Mouse (Mus musculus): ENCODE measurements around the gene Spink4. TPM values are rescaled to one million over a fixed set of nuclear protein-coding genes. Genes with fewer than 3 reads are reported as not detected.

Spink4 gene
- total RNA-seq, 1 experiment, result not detected

DNA sequence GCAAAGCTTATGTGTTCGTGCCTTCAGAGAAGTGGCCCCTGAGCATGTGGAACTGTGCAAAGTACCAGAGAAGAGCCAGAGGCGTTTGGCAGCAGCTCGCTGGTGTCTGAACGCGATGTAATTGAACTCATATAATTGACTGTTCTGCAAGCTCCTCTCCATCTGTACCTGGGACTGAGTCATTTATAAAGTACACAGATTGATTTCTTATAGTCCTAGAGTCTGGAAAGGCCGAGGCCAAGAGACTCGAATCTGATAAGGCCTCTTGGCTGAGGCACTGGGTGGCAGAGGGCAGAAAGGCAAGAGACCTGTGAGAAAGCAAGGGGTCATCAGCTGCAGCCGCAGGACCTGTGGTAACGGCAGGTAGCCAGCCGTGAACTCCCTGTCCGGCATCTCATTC, 31.0 kb upstream of the Spink4 start:
- peaks cover 1 to 3% of the 10 kb centered on the region in 2 experiments; a peak in 1 of 4 replicates for H3K4me1 ChIP-seq (ENCODE audit: control insufficient read depth in 2 of 2, insufficient read depth in 2 of 2, low read length in 2 of 2, poor library complexity in 1 of 2)
- no peak overlapping the region for H3K4me3 ChIP-seq (ENCODE audit: insufficient read depth in 1 of 2, low read depth in 1 of 2, low read length in 2 of 2, poor library complexity in 1 of 2, severe bottlenecking in 1 of 2)
- no peak overlapping the region for H3K27ac ChIP-seq (ENCODE audit: insufficient read depth, low read depth, low read length, poor library complexity, severe bottlenecking)
- H3K9me3 ChIP-seq (ENCODE audit: control insufficient read depth, insufficient read depth, low read depth, low read length), result no peaks in the 10 kb centered on the region
- no peaks in the 10 kb centered on the region for H3K36me3 ChIP-seq (ENCODE audit: control insufficient read depth, insufficient read depth, low read length, poor library complexity, severe bottlenecking)
- DNase-seq (ENCODE audit: low read depth, low spot score), result no peak
- no peak overlapping the region for H3K9ac ChIP-seq (ENCODE audit: insufficient read depth, low read depth, low read length, poor library complexity, severe bottlenecking)
- in situ Hi-C loops (cut with MboI; ENCODE audit: low sequenced_read_pairs in 2 of 2, unreplicated experiment in 2 of 2), result no loop called here
- TF ChIP-seq CHD2 (IDR thresholded peaks at IDR 0.05; ENCODE audit: low read depth, low read length), result no peak
- TF ChIP-seq MAFK (IDR thresholded peaks at IDR 0.05; ENCODE audit: insufficient read depth, low read depth, low read length), result no peak
- no peak for TF ChIP-seq HCFC1 (IDR thresholded peaks at IDR 0.05; ENCODE audit: borderline replicate concordance, insufficient read depth, low read length)
- no peak for TF ChIP-seq ZNF384 (IDR thresholded peaks at IDR 0.05; ENCODE audit: low read depth, low read length)
- TF ChIP-seq ZC3H11A (IDR thresholded peaks at IDR 0.05; ENCODE audit: borderline replicate concordance, low read depth, low read length), result no peak

DNA sequence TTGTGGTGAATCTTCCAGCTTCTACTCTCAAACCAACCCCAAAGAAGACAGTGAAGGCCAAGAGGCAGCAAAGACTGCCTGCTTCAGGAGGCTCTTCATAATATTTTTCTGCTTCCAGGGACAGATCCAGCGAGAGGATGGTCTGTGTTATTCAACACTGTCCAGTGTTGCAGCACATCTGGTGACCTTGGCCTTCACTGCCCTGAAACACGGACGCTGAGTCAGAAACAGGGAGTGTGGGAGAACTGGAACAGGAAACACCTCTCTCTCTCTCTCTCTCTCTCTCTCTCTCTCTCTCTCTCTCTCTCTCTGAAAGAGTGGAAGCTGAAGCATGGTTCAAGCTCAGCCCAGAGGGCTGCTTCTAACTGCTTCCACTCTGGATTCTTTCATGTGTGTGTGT, 30.6 kb upstream of the Spink4 start:
- H3K36me3 ChIP-seq (ENCODE audit: control insufficient read depth, insufficient read depth, low read length, poor library complexity, severe bottlenecking), result no peaks in the 10 kb centered on the region
- no peak for DNase-seq (ENCODE audit: low read depth, low spot score)
- in situ Hi-C loops (cut with MboI; ENCODE audit: low sequenced_read_pairs in 2 of 2, unreplicated experiment in 2 of 2), result no loop called here
- H3K4me1 ChIP-seq (ENCODE audit: control insufficient read depth in 2 of 2, insufficient read depth in 2 of 2, low read length in 2 of 2, poor library complexity in 1 of 2), result peaks cover 1 to 3% of the 10 kb centered on the region in 2 experiments; a peak in 1 of 4 replicates
- no peak overlapping the region for H3K4me3 ChIP-seq (ENCODE audit: insufficient read depth in 1 of 2, low read depth in 1 of 2, low read length in 2 of 2, poor library complexity in 1 of 2, severe bottlenecking in 1 of 2)
- no peak overlapping the region for H3K9ac ChIP-seq (ENCODE audit: insufficient read depth, low read depth, low read length, poor library complexity, severe bottlenecking)
- no peak for TF ChIP-seq MAFK (IDR thresholded peaks at IDR 0.05; ENCODE audit: insufficient read depth, low read depth, low read length)
- TF ChIP-seq CHD2 (IDR thresholded peaks at IDR 0.05; ENCODE audit: low read depth, low read length), result no peak
- no peak for TF ChIP-seq ZNF384 (IDR thresholded peaks at IDR 0.05; ENCODE audit: low read depth, low read length)
- no peak for TF ChIP-seq HCFC1 (IDR thresholded peaks at IDR 0.05; ENCODE audit: borderline replicate concordance, insufficient read depth, low read length)
- no peak for TF ChIP-seq ZC3H11A (IDR thresholded peaks at IDR 0.05; ENCODE audit: borderline replicate concordance, low read depth, low read length)
- no peak overlapping the region for H3K27ac ChIP-seq (ENCODE audit: insufficient read depth, low read depth, low read length, poor library complexity, severe bottlenecking)
- H3K9me3 ChIP-seq (ENCODE audit: control insufficient read depth, insufficient read depth, low read depth, low read length), result no peaks in the 10 kb centered on the region

DNA sequence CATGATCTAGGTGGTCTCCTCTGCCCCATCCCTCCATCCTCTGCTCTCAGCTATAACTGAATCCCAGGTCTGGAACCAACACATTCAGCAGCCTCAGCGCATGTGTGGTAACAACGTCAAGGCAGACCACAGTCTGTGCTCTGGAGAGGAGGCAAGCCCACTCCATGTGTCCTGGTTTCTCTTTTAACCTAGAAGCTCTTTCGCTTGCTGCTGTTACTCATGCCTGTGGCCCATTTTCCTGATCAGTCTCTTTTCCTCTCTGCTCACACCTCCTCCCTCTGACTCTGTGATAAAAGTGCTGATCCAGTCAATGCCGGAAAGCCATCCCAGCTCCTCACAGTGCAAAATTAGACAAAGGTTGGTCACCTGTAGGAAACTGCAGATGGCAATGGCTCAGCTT, 29.9 kb upstream of the Spink4 start:
- Histone ChIP-seq H3K9me3 (ENCODE audit: control insufficient read depth, insufficient read depth, low read depth, low read length) (no peaks in the 10 kb centered on the region), H3K36me3 (ENCODE audit: control insufficient read depth, insufficient read depth, low read length, poor library complexity, severe bottlenecking) (no peaks in the 10 kb centered on the region), H3K9ac (ENCODE audit: insufficient read depth, low read depth, low read length, poor library complexity, severe bottlenecking) (no peak overlapping the region), H3K4me1 (ENCODE audit: control insufficient read depth in 2 of 2, insufficient read depth in 2 of 2, low read length in 2 of 2, poor library complexity in 1 of 2) (peaks cover 1 to 3% of the 10 kb centered on the region in 2 experiments; a peak in 1 of 4 replicates), H3K27ac (ENCODE audit: insufficient read depth, low read depth, low read length, poor library complexity, severe bottlenecking) (no peak overlapping the region), H3K4me3 (ENCODE audit: insufficient read depth in 1 of 2, low read depth in 1 of 2, low read length in 2 of 2, poor library complexity in 1 of 2, severe bottlenecking in 1 of 2) (no peak overlapping the region)
- TF ChIP-seq HCFC1 (IDR thresholded peaks at IDR 0.05; ENCODE audit: borderline replicate concordance, insufficient read depth, low read length), result no peak
- no peak for TF ChIP-seq MAFK (IDR thresholded peaks at IDR 0.05; ENCODE audit: insufficient read depth, low read depth, low read length)
- no peak for TF ChIP-seq ZNF384 (IDR thresholded peaks at IDR 0.05; ENCODE audit: low read depth, low read length)
- no peak for TF ChIP-seq CHD2 (IDR thresholded peaks at IDR 0.05; ENCODE audit: low read depth, low read length)
- no peak for TF ChIP-seq ZC3H11A (IDR thresholded peaks at IDR 0.05; ENCODE audit: borderline replicate concordance, low read depth, low read length)
- DNase-seq (ENCODE audit: low read depth, low spot score), result no peak
- in situ Hi-C loops (cut with MboI; ENCODE audit: low sequenced_read_pairs in 2 of 2, unreplicated experiment in 2 of 2), result no loop called here

- TF ChIP-seq HCFC1 (IDR thresholded peaks at IDR 0.05; ENCODE audit: borderline replicate concordance, insufficient read depth, low read length) (no peak), ZC3H11A (IDR thresholded peaks at IDR 0.05; ENCODE audit: borderline replicate concordance, low read depth, low read length) (no peak), MAFK (IDR thresholded peaks at IDR 0.05; ENCODE audit: insufficient read depth, low read depth, low read length) (no peak), ZNF384 (IDR thresholded peaks at IDR 0.05; ENCODE audit: low read depth, low read length) (no peak), CHD2 (IDR thresholded peaks at IDR 0.05; ENCODE audit: low read depth, low read length) (no peak)
- in situ Hi-C loops (cut with MboI; ENCODE audit: low sequenced_read_pairs in 2 of 2, unreplicated experiment in 2 of 2), result no loop called here
- Histone ChIP-seq H3K9ac (ENCODE audit: insufficient read depth, low read depth, low read length, poor library complexity, severe bottlenecking) (no peak overlapping the region), H3K4me3 (ENCODE audit: insufficient read depth in 1 of 2, low read depth in 1 of 2, low read length in 2 of 2, poor library complexity in 1 of 2, severe bottlenecking in 1 of 2) (no peak overlapping the region), H3K27ac (ENCODE audit: insufficient read depth, low read depth, low read length, poor library complexity, severe bottlenecking) (no peak overlapping the region), H3K4me1 (ENCODE audit: control insufficient read depth in 2 of 2, insufficient read depth in 2 of 2, low read length in 2 of 2, poor library complexity in 1 of 2) (peaks cover under 1 to 3% of the 10 kb centered on the region in 2 experiments; a peak in 2 of 4 replicates), H3K36me3 (ENCODE audit: control insufficient read depth, insufficient read depth, low read length, poor library complexity, severe bottlenecking) (no peaks in the 10 kb centered on the region), H3K9me3 (ENCODE audit: control insufficient read depth, insufficient read depth, low read depth, low read length) (no peaks in the 10 kb centered on the region)
- DNase-seq (ENCODE audit: low read depth, low spot score), result no peak
These were observed 28.6 kb upstream of the Spink4 start for GRCm38 (mm10) chr4:40891206-40891605.

All from ES-E14 (cell line).